Mouse (Mus musculus) liver, postnatal 0 days (tissue): ENCODE results near the gene Efcab7. TPM values are rescaled to one million over a fixed set of nuclear protein-coding genes. Genes with fewer than 3 reads are reported as not detected.

Experiments
- ATAC-seq: fragments of 200-750 bp; cut with Nextera tagmentation; 2 replicates; pipeline ENCODE4 v1.8.0; 2017; ENCODE audit warnings: mild to moderate bottlenecking, moderate library complexity
- DNase-seq: peaks from one replicate; pipeline ENCODE4 v3.0.0-alpha.2; 2016
- H3K27ac ChIP-seq: fragments of 300-500 bp; sonication (generic); 2 replicates; pipeline ENCODE4 v1.5.1; 2014; ENCODE audit warnings: antibody characterized with exemption, moderate library complexity, mild to moderate bottlenecking, low read depth
- H3K27me3 ChIP-seq: fragments of 300-500 bp; sonication (generic); 2 replicates; pipeline ENCODE4 v1.6.1; 2014; ENCODE audit warnings: low read length, control low read depth, mixed read lengths; ENCODE audit not compliant: insufficient read depth
- H3K36me3 ChIP-seq: fragments of 300-500 bp; sonication (generic); replicated peaks from 2 replicates; pipeline ENCODE4 v1.6.1; 2014; ENCODE audit warnings: mild to moderate bottlenecking, control low read depth, low read length, moderate library complexity, mixed read lengths; ENCODE audit not compliant: insufficient read depth
- H3K4me1 ChIP-seq: fragments of 300-500 bp; sonication (generic); 2 replicates; pipeline ENCODE4 v1.6.1; 2014; ENCODE audit warnings: antibody characterized with exemption, mild to moderate bottlenecking, control low read depth; ENCODE audit not compliant: insufficient read depth
- H3K4me2 ChIP-seq: fragments of 300-500 bp; sonication (generic); 2 replicates; pipeline ENCODE4 v1.6.1; 2014; ENCODE audit warnings: low read depth, mild to moderate bottlenecking, low read length, moderate library complexity, mixed read lengths
- H3K4me3 ChIP-seq: fragments of 300-500 bp; sonication (generic); 2 replicates; pipeline ENCODE4 v1.5.1; 2014; ENCODE audit warnings: low read depth, low read length
- H3K9ac ChIP-seq: fragments of 300-500 bp; sonication (generic); replicated peaks from 2 replicates; pipeline ENCODE4 v1.6.1; 2014; ENCODE audit warnings: mild to moderate bottlenecking, moderate library complexity
- H3K9me3 ChIP-seq: fragments of 300-500 bp; sonication (generic); 2 replicates; pipeline ENCODE4 v1.6.1; 2016; ENCODE audit warnings: mild to moderate bottlenecking, control low read depth, low read length, mixed read lengths
- CTCF ChIP-seq: sonication (generic); IDR thresholded peaks from 2 replicates; pipeline ENCODE4 v1.5.1; 2016; ENCODE audit warnings: antibody characterized with exemption, low read depth
- EP300 ChIP-seq: IDR thresholded peaks from 2 replicates; pipeline ENCODE4 v1.6.1; 2016; ENCODE audit warnings: antibody characterized with exemption, low read depth, mild to moderate bottlenecking
- WGBS: fragments of 180-500 bp; shearing (Covaris S2); extraction: QIAGEN DNeasy Blood & Tissue Kit; methylation state at CpG from one replicate; pipeline ENCODE4 v1.1.7; 2014; ENCODE audit not compliant: insufficient replicate concordance; 5-methylcytosine and 5-hydroxymethylcytosine counted together
- polyA plus RNA-seq: library from polyadenylated mRNA; unstranded; fragments of >200 nt; fragmentation: Nextera tagmentation; extraction: Ambion mirVana; gene quantifications from 2 replicates; pipeline ENCODE4 v1.2.1, GENCODE M21; 2015

Gene Efcab7
- polyA plus RNA-seq, 1 experiment from 2014 or later: 3.0 TPM

DNA sequence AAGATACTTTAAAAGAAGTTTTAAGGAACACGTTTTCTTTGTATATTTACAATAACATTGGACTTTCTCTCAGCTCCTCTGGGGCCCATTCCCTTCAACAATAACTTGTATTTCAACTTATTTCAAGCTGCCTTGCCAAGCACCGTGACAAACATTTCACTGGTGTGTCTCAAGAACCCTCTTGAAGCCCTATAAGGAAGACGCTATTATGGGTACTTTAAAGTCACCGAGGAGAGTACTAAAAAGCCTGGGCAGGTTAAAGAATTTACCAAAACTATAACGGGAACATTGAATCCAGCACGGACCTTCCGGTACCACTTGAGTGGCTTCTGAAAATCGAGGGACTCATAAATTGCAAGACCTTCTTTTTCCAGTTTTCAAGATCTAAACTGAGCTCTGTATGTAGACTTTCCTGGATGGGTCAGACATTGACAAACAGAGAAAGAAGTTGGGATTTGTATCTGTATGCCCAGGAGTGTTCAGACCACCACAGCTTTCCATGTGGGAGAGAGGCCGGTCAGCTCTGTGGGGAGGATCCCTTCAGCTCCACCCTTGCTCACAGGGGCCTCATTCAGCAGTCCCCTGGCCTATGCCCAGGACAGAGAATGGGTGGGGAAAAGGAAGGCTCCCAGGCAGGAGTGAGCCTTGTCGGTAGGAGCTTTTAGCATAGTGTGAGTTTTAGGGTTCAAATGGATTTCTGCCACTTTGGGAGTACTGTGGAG is 101.7 kb downstream of the Efcab7 start:
- TF ChIP-seq CTCF: no peak
- TF ChIP-seq EP300: no peak
- Histone ChIP-seq H3K36me3 (no peaks in the 10 kb centered on the region), H3K4me3 (peak overlapping the region; percentile 71), H3K9ac (peak overlapping the region; percentile 78), H3K4me2 (peak overlapping the region; percentile 82), H3K4me1 (peaks cover 12% of the 10 kb centered on the region), H3K27ac (peak overlapping the region; percentile 98), H3K9me3 (no peaks in the 10 kb centered on the region), H3K27me3 (no peaks in the 10 kb centered on the region)
- WGBS: 46% methylated on average over 10 of the region's 10 CpGs
- no peak for ATAC-seq
- no peak for DNase-seq

DNA sequence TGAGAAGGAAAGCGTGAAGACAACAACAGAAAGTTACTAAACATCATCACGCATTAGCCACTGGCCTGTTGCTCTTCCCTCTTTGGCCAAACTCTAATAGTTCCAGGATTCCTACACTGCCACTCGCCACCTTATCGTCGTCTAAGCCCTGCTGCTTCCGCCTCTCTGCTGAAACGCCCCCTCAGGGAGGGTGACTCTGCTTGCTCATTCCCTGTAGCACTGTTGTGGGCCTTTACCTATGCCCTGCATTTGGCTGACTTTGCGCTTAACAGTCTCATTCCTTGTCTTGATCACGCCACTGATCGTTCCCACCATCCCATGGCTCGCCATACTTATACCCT is 102.2 kb downstream of the Efcab7 start:
- H3K27me3 ChIP-seq: no peaks in the 10 kb centered on the region
- WGBS: 63% methylated on average over 11 of the region's 11 CpGs
- H3K27ac ChIP-seq: peak overlapping the region; percentile 98
- H3K9me3 ChIP-seq: no peaks in the 10 kb centered on the region
- peak overlapping the region; percentile 78 for H3K9ac ChIP-seq
- H3K36me3 ChIP-seq: no peaks in the 10 kb centered on the region
- H3K4me1 ChIP-seq: peaks cover 10% of the 10 kb centered on the region
- DNase-seq (no peak), ATAC-seq (no peak)
- no peak for TF ChIP-seq EP300
- no peak for TF ChIP-seq CTCF
- H3K4me2 ChIP-seq: peak overlapping the region; percentile 82
- H3K4me3 ChIP-seq: peak overlapping the region; percentile 71

DNA sequence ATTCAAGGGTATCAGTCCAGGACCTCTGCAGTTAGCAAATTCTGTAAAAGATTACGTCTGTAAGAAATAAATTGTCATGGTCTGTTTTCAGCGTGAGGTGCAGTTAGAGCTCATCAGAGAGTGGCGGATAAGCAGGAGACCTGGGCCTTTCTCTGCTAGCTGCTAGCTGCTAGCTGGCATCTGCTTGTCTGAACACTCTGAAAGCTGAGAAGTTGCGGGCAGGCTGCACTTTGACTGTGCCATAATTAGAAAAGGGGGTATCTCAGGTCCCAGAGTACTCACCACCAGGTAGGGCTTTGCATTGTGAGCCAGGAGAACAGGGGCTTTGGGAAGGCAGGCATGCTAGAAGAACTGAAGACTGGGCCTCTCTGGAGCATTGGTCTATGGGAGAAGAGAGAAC is 102.8 kb downstream of the Efcab7 start:
- peak overlapping the region; percentile 98 for H3K27ac ChIP-seq
- peak overlapping the region; percentile 82 for H3K4me2 ChIP-seq
- H3K4me3 ChIP-seq: peak overlapping the region; percentile 71; the same call in 1 of the 2 replicates
- TF ChIP-seq EP300 (no peak), CTCF (no peak)
- H3K9me3 ChIP-seq: no peaks in the 10 kb centered on the region
- 78% methylated on average over 4 of the region's 4 CpGs for WGBS
- H3K4me1 ChIP-seq: peaks cover 8% of the 10 kb centered on the region
- DNase-seq: no peak
- H3K9ac ChIP-seq: no peak overlapping the region
- H3K36me3 ChIP-seq: no peaks in the 10 kb centered on the region
- no peak for ATAC-seq
- no peaks in the 10 kb centered on the region for H3K27me3 ChIP-seq

DNA sequence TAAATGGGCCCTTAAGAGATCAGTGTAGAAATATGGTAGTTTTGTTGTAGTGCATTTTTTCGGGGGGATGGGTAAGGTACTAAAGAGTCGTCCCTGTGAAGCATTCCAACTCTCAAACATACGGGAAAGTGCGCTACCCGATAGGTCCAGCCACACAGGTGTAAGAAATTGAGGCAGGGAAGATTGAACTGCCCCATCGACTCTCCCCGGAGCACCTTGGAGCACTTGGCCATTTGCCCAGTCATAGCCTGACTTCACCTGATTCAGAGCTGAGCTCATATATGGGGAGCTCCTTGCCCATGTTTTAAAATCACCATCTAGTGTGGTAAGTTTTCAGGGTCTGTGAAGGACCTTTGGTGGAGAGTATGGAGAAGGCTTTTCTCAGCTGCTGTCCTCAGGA is 105.9 kb downstream of the Efcab7 start:
- H3K36me3 ChIP-seq: no peaks in the 10 kb centered on the region
- no peak for TF ChIP-seq EP300
- no peak for TF ChIP-seq CTCF
- peak; percentile 29 for DNase-seq
- H3K4me3 ChIP-seq: no peak overlapping the region
- no peak for ATAC-seq
- no peak overlapping the region for H3K27ac ChIP-seq
- no peaks in the 10 kb centered on the region for H3K9me3 ChIP-seq
- peaks cover 12% of the 10 kb centered on the region for H3K4me1 ChIP-seq
- H3K27me3 ChIP-seq: no peaks in the 10 kb centered on the region
- WGBS: 78% methylated on average over 7 of the region's 7 CpGs
- H3K9ac ChIP-seq: no peak overlapping the region
- H3K4me2 ChIP-seq: no peak overlapping the region

DNA sequence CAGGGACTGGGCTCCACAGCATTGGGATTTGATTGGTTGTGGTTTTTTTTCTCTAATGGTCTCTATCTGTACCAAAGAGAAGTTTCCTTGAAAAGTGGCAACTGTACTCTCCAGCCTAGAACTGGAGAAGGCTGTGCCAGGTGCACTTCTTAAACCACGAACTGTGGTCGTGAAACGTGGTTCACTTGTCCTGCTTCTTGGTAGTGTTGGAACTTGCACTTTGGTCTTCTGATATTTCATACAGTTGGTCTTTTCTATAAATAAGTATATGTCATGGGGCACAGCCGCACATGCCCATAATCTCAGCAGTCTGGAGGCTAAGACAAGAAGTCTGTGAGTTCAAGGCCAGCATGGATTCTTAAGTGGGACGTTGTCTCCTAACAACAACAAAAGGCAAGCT is 107.3 kb downstream of the Efcab7 start:
- Histone ChIP-seq H3K4me1 (peaks cover 15% of the 10 kb centered on the region), H3K27me3 (no peaks in the 10 kb centered on the region), H3K9ac (no peak overlapping the region), H3K4me3 (no peak overlapping the region), H3K27ac (no peak overlapping the region), H3K36me3 (0 out of 2 replicates have a peak, but pooled peaks cover 3% of the 10 kb centered on the region), H3K9me3 (no peaks in the 10 kb centered on the region), H3K4me2 (no peak overlapping the region)
- no peak for TF ChIP-seq CTCF
- no peak for TF ChIP-seq EP300
- DNase-seq: no peak
- ATAC-seq: no peak
- whole genome bisulfite sequencing: 66% methylated on average over 5 of the region's 5 CpGs

DNA sequence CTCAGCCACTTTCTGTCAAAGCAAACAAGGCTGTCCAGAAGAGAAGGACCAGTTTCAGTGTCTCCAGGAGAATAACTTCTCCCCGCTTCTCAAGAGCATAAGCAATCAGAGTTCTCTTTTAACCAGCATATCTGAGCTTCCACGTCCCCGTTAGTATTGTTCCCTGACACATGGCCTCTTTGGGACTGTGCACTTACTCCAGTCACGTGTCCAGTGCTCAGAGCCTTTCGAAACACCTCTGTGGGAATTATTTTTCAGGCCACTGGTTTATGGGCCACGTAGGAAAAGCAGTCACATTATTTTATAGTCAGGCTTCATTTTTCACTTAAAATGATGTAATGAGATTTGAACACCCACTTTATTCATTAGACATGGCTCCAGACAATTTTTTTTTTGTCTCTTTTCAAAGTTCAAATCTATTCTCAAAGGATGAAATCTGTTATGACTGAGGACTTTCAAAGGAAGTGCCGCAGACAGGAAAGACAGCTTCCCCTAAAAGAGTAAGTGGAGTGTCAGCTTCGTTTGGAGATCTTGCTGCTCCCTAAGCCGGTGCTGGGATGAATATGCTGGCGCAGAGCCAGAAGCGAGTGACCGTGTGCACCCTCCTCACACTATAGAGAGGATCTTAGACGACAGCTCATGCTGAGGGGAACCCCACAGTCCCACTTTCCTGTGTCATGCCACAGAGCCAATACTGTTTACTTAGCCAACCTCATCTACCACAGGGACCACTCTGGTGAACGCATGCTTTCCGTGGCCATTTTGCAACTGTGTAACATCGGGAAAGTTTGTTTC is 110.9 kb downstream of the Efcab7 start:
- Histone ChIP-seq H3K4me2 (no peak overlapping the region), H3K36me3 (0 out of 2 replicates have a peak, but pooled peaks cover 3% of the 10 kb centered on the region), H3K27ac (peak overlapping the region; percentile 25; the same call in 1 of the 2 replicates), H3K4me3 (no peak overlapping the region), H3K9ac (no peak overlapping the region), H3K9me3 (no peaks in the 10 kb centered on the region), H3K4me1 (peaks cover 20% of the 10 kb centered on the region), H3K27me3 (no peaks in the 10 kb centered on the region)
- DNase-seq (no peak), ATAC-seq (peak; percentile 46; the same call in 1 of the 2 replicates)
- 48% methylated on average over 16 of the region's 16 CpGs for WGBS
- no peak for TF ChIP-seq EP300
- no peak for TF ChIP-seq CTCF
